Comparison of ENCODE assay signal across 29 mouse cellular contexts in genomic region chr19:37506614-37507013, GRCm38 (mm10). TPM values are rescaled to one million over a fixed set of nuclear protein-coding genes. Genes with fewer than 3 reads are reported as not detected.
DNase-seq lines count a peak whose midpoint lies in the region; ATAC-seq and TF ChIP-seq lines count a peak whose summit lies in the region.
"Had no signal": no experiment of that assay in that cellular context is flagged by ENCODE, and none has a peak within 500 bp of the region (broad histone marks: within the 10 kb centered on the region; RNA-seq: fewer than 3 reads in every experiment).

No protein-coding gene starts in this region.

- ATAC-seq in heart, embryonic 16.5 days (replicated peaks; ENCODE audit: extremely low read depth, insufficient read depth, low FRiP score): no peak
- no peak for ATAC-seq in kidney, postnatal 0 days (replicated peaks; ENCODE audit: low FRiP score, low read depth)
- no peak for ATAC-seq in hindbrain, embryonic 16.5 days
- ATAC-seq: forebrain, embryonic 15.5 days; midbrain, embryonic 13.5 days had no signal

- intact Hi-C loops in heart, postnatal 25 days (cut with DNase I): loop anchor here (5.0 kb wide), 1 partner anchor 69 kb away; no protein-coding TSS in a partner anchor

- H3K4me3 ChIP-seq in heart, embryonic 16.5 days (ENCODE audit: low read length): no peak overlapping the region
- H3K4me3 ChIP-seq in kidney, postnatal 0 days (replicated peaks; ENCODE audit: low read depth, low read length): no peak overlapping the region
- H3K4me3 ChIP-seq in ES-Bruce4 (ENCODE audit: low read depth, low read length) (peak overlapping the region; percentile 3; the same call in 1 of the 2 replicates), ES-E14 (ENCODE audit: insufficient read depth in 1 of 2, low read depth in 1 of 2, low read length in 2 of 2, poor library complexity in 1 of 2, severe bottlenecking in 1 of 2) (no peak overlapping the region)
- no peak overlapping the region for H3K4me3 ChIP-seq in hindbrain, embryonic 16.5 days (ENCODE audit: low read length)
- H3K4me3 ChIP-seq: embryonic facial prominence, embryonic 13.5 days; forebrain, embryonic 10.5 days; forebrain, embryonic 15.5 days; hindbrain, embryonic 10.5 days; hindbrain, embryonic 15.5 days; left cerebral cortex, adult 2 months; limb, embryonic 12.5 days; liver, embryonic 15.5 days; midbrain, embryonic 13.5 days; neural tube, embryonic 13.5 days had no signal

- H3K36me3 ChIP-seq in heart, embryonic 16.5 days (ENCODE audit: control insufficient read depth, insufficient read depth): no peaks in the 10 kb centered on the region
- no peaks in the 10 kb centered on the region for H3K36me3 ChIP-seq in kidney, postnatal 0 days (ENCODE audit: insufficient read depth, low read length)
- no peaks in the 10 kb centered on the region for H3K36me3 ChIP-seq in ES-Bruce4 (ENCODE audit: control insufficient read depth, insufficient read depth, low read length, poor library complexity, severe bottlenecking)
- H3K36me3 ChIP-seq in ES-E14 (ENCODE audit: control insufficient read depth, insufficient read depth, low read length, poor library complexity, severe bottlenecking): no peaks in the 10 kb centered on the region
- H3K36me3 ChIP-seq in hindbrain, embryonic 16.5 days (ENCODE audit: control insufficient read depth, insufficient read depth, low read length): no peaks in the 10 kb centered on the region
- H3K36me3 ChIP-seq: embryonic facial prominence, embryonic 13.5 days; forebrain, embryonic 10.5 days; forebrain, embryonic 15.5 days; G1E; hindbrain, embryonic 10.5 days; hindbrain, embryonic 15.5 days; limb, embryonic 12.5 days; liver, embryonic 15.5 days; midbrain, embryonic 13.5 days; neural tube, embryonic 13.5 days had no signal

- no peak for DNase-seq in heart, postnatal 25 days (ENCODE audit: low spot score)
- DNase-seq in kidney, postnatal 0 days (ENCODE audit: low spot score): peak; percentile 27
- no peak for DNase-seq in kidney, postnatal 25 days
- no peak for DNase-seq in ES-E14 (ENCODE audit: low read depth, low spot score)
- DNase-seq: adrenal gland, postnatal 10 days; B cell, adult 2 months; cerebellum, adult 11-12 months; cerebellum, adult 9-11 months; kidney, adult 9 months; right cerebral cortex, postnatal 4 days; thymus, adult 18-20 months; thymus, postnatal 25 days had no signal

- in situ Hi-C loops in ES-E14 (cut with MboI; ENCODE audit: low sequenced_read_pairs in 2 of 2, unreplicated experiment in 2 of 2): no loop called here

- no peak overlapping the region for H3K9ac ChIP-seq in heart, embryonic 16.5 days (ENCODE audit: low read length)
- H3K9ac ChIP-seq in kidney, postnatal 0 days (ENCODE audit: low read depth, low read length): no peak overlapping the region
- no peak overlapping the region for H3K9ac ChIP-seq in ES-Bruce4 (ENCODE audit: low read depth, poor library complexity, severe bottlenecking)
- H3K9ac ChIP-seq in ES-E14 (ENCODE audit: insufficient read depth, low read depth, low read length, poor library complexity, severe bottlenecking): 0 out of 2 replicates have a peak overlapping the region, but pooled peaks have one; percentile 46
- no peak overlapping the region for H3K9ac ChIP-seq in hindbrain, embryonic 16.5 days (ENCODE audit: low read depth, low read length)
- H3K9ac ChIP-seq: embryonic facial prominence, embryonic 13.5 days; forebrain, embryonic 15.5 days; hindbrain, embryonic 15.5 days; limb, embryonic 12.5 days; liver, embryonic 15.5 days; midbrain, embryonic 13.5 days; neural tube, embryonic 13.5 days had no signal

- H3K27me3 ChIP-seq in heart, embryonic 16.5 days (ENCODE audit: control insufficient read depth, insufficient read depth, low read length): no peaks in the 10 kb centered on the region
- no peaks in the 10 kb centered on the region for H3K27me3 ChIP-seq in kidney, postnatal 0 days (ENCODE audit: insufficient read depth, low read length)
- no peaks in the 10 kb centered on the region for H3K27me3 ChIP-seq in ES-Bruce4 (ENCODE audit: control insufficient read depth, insufficient read depth, low read length, poor library complexity, severe bottlenecking)
- H3K27me3 ChIP-seq in hindbrain, embryonic 16.5 days (replicated peaks; ENCODE audit: control insufficient read depth, insufficient read depth, low read length): no peaks in the 10 kb centered on the region
- H3K27me3 ChIP-seq: embryonic facial prominence, embryonic 13.5 days; forebrain, embryonic 15.5 days; hindbrain, embryonic 15.5 days; limb, embryonic 12.5 days; midbrain, embryonic 13.5 days; neural tube, embryonic 13.5 days had no signal

- no peaks in the 10 kb centered on the region for H3K4me1 ChIP-seq in heart, embryonic 16.5 days (ENCODE audit: control insufficient read depth, insufficient read depth, low read length)
- no peaks in the 10 kb centered on the region for H3K4me1 ChIP-seq in kidney, postnatal 0 days (replicated peaks; ENCODE audit: insufficient read depth, low read length)
- H3K4me1 ChIP-seq in ES-Bruce4 (ENCODE audit: control insufficient read depth, insufficient read depth, low read length) (no peaks in the 10 kb centered on the region), ES-E14 (ENCODE audit: control insufficient read depth in 2 of 2, insufficient read depth in 2 of 2, low read length in 2 of 2, poor library complexity in 1 of 2) (peaks cover 0 to 3% of the 10 kb centered on the region in 2 experiments; a peak in 1 of 4 replicates)
- H3K4me1 ChIP-seq in hindbrain, embryonic 16.5 days (ENCODE audit: control insufficient read depth, insufficient read depth, low read depth, low read length): no peaks in the 10 kb centered on the region
- H3K4me1 ChIP-seq: forebrain, embryonic 10.5 days; forebrain, embryonic 15.5 days; hindbrain, embryonic 10.5 days; hindbrain, embryonic 15.5 days; midbrain, embryonic 13.5 days; neural tube, embryonic 13.5 days had no signal

- TF ChIP-seq POLR2A in ES-Bruce4 (IDR thresholded peaks at IDR 0.05; ENCODE audit: insufficient read depth, low read length): no peak

- no peak for TF ChIP-seq CTCF in kidney, postnatal 0 days (IDR thresholded peaks at IDR 0.05; ENCODE audit: low read depth)
- no peak for TF ChIP-seq CTCF in ES-Bruce4 (IDR thresholded peaks at IDR 0.05; ENCODE audit: low read depth, low read length)

- 61% methylated on average over 5 of the region's 5 CpGs for WGBS in heart, embryonic 16.5 days
- 52% methylated on average over 5 of the region's 5 CpGs for WGBS in kidney, postnatal 0 days
- 71% methylated on average over 5 of the region's 5 CpGs for WGBS in hindbrain, embryonic 16.5 days

- H3K4me2 ChIP-seq in heart, embryonic 16.5 days (ENCODE audit: low read depth, low read length): peak overlapping the region; percentile 14; the same call in 1 of the 2 replicates
- H3K4me2 ChIP-seq in kidney, postnatal 0 days (ENCODE audit: low read length): no peak overlapping the region
- H3K4me2 ChIP-seq in hindbrain, embryonic 16.5 days (ENCODE audit: low read length): no peak overlapping the region
- H3K4me2 ChIP-seq: embryonic facial prominence, embryonic 13.5 days; forebrain, embryonic 15.5 days; heart, embryonic 11.5 days; hindbrain, embryonic 15.5 days; limb, embryonic 12.5 days; liver, embryonic 15.5 days; midbrain, embryonic 13.5 days; neural tube, embryonic 13.5 days had no signal

- H3K9me3 ChIP-seq in heart, embryonic 16.5 days (replicated peaks; ENCODE audit: control insufficient read depth, low read length): no peaks in the 10 kb centered on the region
- no peaks in the 10 kb centered on the region for H3K9me3 ChIP-seq in kidney, postnatal 0 days (replicated peaks; ENCODE audit: low read length)
- no peaks in the 10 kb centered on the region for H3K9me3 ChIP-seq in ES-Bruce4 (replicated peaks; ENCODE audit: control insufficient read depth, insufficient read depth, low read length, poor library complexity, severe bottlenecking)
- H3K9me3 ChIP-seq in ES-E14 (ENCODE audit: control insufficient read depth, insufficient read depth, low read depth, low read length): no peaks in the 10 kb centered on the region
- H3K9me3 ChIP-seq in hindbrain, embryonic 16.5 days (ENCODE audit: control insufficient read depth, low read length): no peaks in the 10 kb centered on the region
- H3K9me3 ChIP-seq: embryonic facial prominence, embryonic 13.5 days; forebrain, embryonic 10.5 days; forebrain, embryonic 15.5 days; G1E; hindbrain, embryonic 10.5 days; hindbrain, embryonic 15.5 days; limb, embryonic 12.5 days; liver, embryonic 15.5 days; midbrain, embryonic 13.5 days; neural tube, embryonic 13.5 days had no signal

- no peak overlapping the region for H3K27ac ChIP-seq in heart, embryonic 16.5 days (ENCODE audit: low read length)
- H3K27ac ChIP-seq in kidney, postnatal 0 days: no peak overlapping the region
- H3K27ac ChIP-seq in ES-Bruce4 (ENCODE audit: insufficient read depth, low read length): no peak overlapping the region
- H3K27ac ChIP-seq in ES-E14 (ENCODE audit: insufficient read depth, low read depth, low read length, poor library complexity, severe bottlenecking): no peak overlapping the region
- no peak overlapping the region for H3K27ac ChIP-seq in hindbrain, embryonic 16.5 days (ENCODE audit: low read depth, low read length)
- H3K27ac ChIP-seq: embryonic facial prominence, embryonic 13.5 days; forebrain, embryonic 10.5 days; forebrain, embryonic 15.5 days; hindbrain, embryonic 10.5 days; hindbrain, embryonic 15.5 days; left cerebral cortex, adult 2 months; limb, embryonic 12.5 days; liver, embryonic 15.5 days; macrophage; midbrain, embryonic 13.5 days; neural tube, embryonic 13.5 days; stomach, postnatal 0 days had no signal

- TF ChIP-seq EP300 in ES-Bruce4 (IDR thresholded peaks at IDR 0.05; ENCODE audit: insufficient read depth, low read depth, low read length): no peak

TF ChIP-seq in ES-E14, 5 proteins besides CTCF, POLR2A, EP300 and RAD21:
- TF ChIP-seq MAFK (IDR thresholded peaks at IDR 0.05; ENCODE audit: insufficient read depth, low read depth, low read length) (no peak), HCFC1 (IDR thresholded peaks at IDR 0.05; ENCODE audit: borderline replicate concordance, insufficient read depth, low read length) (no peak), ZC3H11A (IDR thresholded peaks at IDR 0.05; ENCODE audit: borderline replicate concordance, low read depth, low read length) (no peak), CHD2 (IDR thresholded peaks at IDR 0.05; ENCODE audit: low read depth, low read length) (no peak)

RNA-seq across cellular contexts. Expression of gene Exoc6, which starts 43.6 kb away (rescaled TPM):
- 18.7 and 20.5 TPM in 2 replicates for polyA plus RNA-seq in heart, embryonic 16.5 days (2015; fragmentation: Nextera tagmentation; extraction: Ambion mirVana)
- total RNA-seq in heart, postnatal 25 days (2021): 10 to 100 TPM; 29.2 TPM
- polyA plus RNA-seq in kidney, postnatal 0 days (2015; fragmentation: Nextera tagmentation; extraction: Ambion mirVana): 28.1 and 29.9 TPM in 2 replicates
- polyA plus RNA-seq in ES-Bruce4 (2011; ENCODE audit: insufficient read depth, insufficient read length, low read depth, missing spikeins): 14.3 and 14.6 TPM in 2 replicates
- 7.7 and 10.1 TPM in 2 replicates for total RNA-seq in ES-E14 (2012; rRNA removed)
- polyA plus RNA-seq in hindbrain, embryonic 16.5 days (2015; fragmentation: Nextera tagmentation; extraction: Ambion mirVana): 21.7 and 22.5 TPM in 2 replicates
